Mouse (Mus musculus) heart, postnatal 0 days (tissue): Measurements from ENCODE around the gene Gm11563.
"Not testable (repeated sequence)": the region's sequence is repeated elsewhere in the genome, so short reads cannot be mapped to it uniquely, and the experiment has no call there.

Experiments used
- CTCF ChIP-seq: IDR thresholded peaks from 2 replicates; pipeline ENCODE4 v1.5.1; 2016; ENCODE audit warnings: antibody characterized with exemption, control low read depth, low read depth
- EP300 ChIP-seq: IDR thresholded peaks from 2 replicates; pipeline ENCODE4 v1.6.1; 2016; ENCODE audit warnings: antibody characterized with exemption, low read depth

DNA sequence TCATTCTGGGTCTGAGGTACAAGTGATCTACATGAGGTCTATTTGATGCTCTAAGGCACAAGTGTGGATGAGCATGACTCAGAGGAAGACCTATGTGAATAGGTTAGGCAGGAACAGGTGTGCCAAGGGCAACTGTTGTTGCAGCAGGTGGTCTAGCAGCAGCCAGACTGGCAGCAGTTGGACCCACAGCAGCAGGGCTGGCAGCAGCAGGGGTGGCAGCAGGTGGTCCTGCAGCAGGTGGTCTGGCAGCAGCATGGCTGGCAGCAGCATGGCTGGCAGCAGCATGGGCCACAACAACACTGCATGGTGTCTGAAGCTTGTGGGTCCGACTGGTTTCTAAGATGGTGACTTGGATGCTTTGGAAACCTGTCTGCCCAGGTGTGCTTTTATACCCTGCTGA is 26.5 kb upstream of the Gm11563 start:
- TF ChIP-seq CTCF, EP300: not testable (repeated sequence)
